Mouse (Mus musculus) urinary bladder, postnatal 4 days (tissue): ENCODE results near the gene Rnf13.

Experiments used
- DNase-seq, 2 experiments: peaks; one replicate each; pipeline ENCODE4 v3.0.0; 2021 to 2022; ENCODE audit warnings: low spot score in 2 of 2

Rnf13 gene

GRCm38 (mm10) chr3:57845786-57846661 lies 110.2 kb downstream of the Rnf13 start:
- no peak for DNase-seq

- DNase-seq, result no peak
Observed at GRCm38 (mm10) chr3:57846662-57846911, 110.7 kb downstream of the Rnf13 start.

GRCm38 (mm10) chr3:57846912-57847759 lies 111.3 kb downstream of the Rnf13 start:
- DNase-seq, result peak; percentile 65 to 66

DNA sequence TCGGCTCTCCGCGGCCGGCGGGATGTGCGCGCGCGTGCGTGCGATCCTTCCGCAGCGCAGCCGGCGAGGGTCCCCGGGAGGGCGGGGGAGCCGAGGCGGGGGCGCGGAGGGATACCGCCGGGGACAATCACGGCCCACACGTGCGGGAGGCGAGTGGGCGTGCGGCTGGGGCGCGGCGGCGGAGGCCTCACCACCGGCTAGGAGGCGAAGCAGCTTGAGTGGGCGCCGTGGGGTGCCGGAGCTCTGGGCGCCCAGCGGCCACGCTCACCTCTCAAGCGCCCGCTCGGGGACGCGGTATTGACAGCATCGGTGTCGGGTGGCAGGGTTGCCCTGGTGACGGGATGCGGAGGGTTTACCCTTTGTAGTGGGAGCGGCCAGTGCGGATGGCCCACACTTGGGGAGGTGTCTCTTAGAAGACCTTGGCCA lies 111.9 kb downstream of the Rnf13 start, which contains the start of gene Pfn2:
TSS of gene Pfn2 (minus strand) at position 320 of the 426 bp plus-strand sequence.
- peak; percentile 75 to 82 for DNase-seq

GRCm38 (mm10) chr3:57882945-57883344 lies 147.1 kb downstream of the Rnf13 start:
- DNase-seq, result no peak
